Mouse (Mus musculus): ENCODE measurements around the gene Zbtb20.

The Zbtb20 gene

GRCm38 (mm10) chr16:43193631-43194239, 318.1 kb downstream of the Zbtb20 start:
- DNase-seq (ENCODE audit: low spot score in 2 of 2) = no peak

DNA sequence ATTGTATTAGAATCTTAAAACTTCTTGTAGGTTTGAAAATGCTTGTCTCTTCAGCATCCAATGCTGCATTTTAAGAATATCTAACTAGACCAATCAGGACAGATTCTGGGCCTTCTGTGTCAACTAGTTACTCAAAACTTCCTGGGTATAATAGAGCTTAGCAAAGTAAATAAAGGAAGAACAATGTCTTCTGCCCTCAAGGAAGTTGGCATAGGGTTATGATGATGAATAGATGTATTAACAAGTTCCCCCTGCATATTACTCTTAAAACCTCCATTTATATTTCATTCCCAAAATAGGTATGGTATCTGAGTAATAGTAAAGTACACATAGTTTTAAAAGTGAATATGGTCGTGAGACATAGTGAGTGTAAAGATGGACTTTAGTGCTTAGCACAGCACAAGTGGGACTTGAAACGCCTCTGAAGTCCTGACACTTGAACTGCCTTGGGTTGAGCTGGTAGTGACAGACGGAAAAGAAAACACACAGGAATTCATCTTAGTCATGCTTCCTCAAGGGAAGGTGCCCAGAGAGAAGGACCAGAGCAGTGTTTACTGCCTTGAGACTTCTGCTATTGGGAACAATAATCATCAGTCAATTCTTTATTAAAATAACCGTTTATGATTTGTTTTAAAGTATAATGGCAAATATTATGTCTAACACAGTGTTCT, 341.8 kb downstream of the Zbtb20 start:
- DNase-seq (ENCODE audit: low spot score in 2 of 2) = no peak

GRCm38 (mm10) chr16:43219367-43219766, 343.7 kb downstream of the Zbtb20 start:
- DNase-seq (ENCODE audit: low spot score in 2 of 2) = no peak

DNA sequence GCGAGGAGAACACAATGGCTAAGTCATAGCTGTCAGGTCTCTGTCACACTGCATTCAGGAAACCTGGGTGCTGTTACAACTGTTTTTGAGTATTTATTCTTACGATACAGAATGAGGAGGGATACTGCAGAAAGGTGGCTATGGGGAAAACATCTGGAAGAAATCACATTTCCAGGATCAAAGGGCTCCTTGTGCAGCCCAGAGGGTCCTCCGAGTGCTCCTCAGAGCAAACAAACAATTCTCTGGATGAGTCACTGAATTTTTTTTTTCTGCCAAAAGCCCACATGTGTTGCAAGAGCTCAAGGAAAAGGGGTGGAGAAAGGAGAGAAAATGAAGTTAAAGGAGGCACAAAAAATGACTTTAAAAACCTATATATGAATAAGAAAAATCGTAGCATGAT, 345.6 kb downstream of the Zbtb20 start:
- DNase-seq (ENCODE audit: low spot score in 2 of 2) = no peak

DNA sequence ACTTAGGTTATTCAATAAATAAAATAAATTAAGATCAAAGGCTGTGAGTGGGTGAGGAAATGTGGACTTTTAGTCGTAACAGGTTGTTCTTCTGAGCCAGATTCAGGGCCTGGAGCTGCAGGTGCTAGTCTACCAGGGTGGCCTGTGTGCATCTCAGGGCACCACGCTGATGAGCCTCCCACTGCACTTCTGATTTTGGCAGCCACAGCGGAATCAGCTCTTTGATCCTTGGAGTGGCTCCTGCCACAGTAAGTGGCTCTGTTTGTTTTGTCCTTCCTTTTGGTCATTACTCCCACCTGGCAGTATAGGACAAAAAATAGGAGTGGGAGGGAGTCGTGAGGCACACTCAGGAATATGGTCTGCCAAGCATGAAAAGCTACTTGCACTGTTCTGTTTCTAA, 354.6 kb downstream of the Zbtb20 start:
- DNase-seq (ENCODE audit: low spot score in 2 of 2) = no peak

- DNase-seq (ENCODE audit: low spot score in 2 of 2) = no peak
Observed at GRCm38 (mm10) chr16:43234249-43234648, 358.6 kb downstream of the Zbtb20 start.

DNA sequence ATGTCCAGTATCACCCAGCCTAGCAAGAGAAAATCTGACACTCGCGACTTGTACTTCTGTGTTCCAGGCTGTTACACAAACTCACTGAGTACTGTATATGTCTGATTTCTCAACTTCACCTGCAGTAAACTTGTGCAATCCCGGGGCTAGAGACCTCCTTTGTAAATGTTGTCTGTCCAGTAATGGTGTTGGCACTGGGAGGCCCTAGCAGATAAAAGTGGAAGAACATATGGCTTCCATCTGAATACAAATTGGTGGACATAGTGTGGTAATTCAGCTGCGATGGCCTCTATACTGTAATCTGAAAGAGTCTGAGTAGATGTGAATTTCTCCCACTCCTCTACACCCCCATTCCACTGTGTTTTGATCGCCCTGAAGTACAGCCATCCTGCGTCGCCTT, 359.6 kb downstream of the Zbtb20 start:
- DNase-seq (ENCODE audit: low spot score in 2 of 2) = no peak

- DNase-seq (ENCODE audit: low spot score in 2 of 2) = no peak
Observed at GRCm38 (mm10) chr16:43235721-43236159, 360.1 kb downstream of the Zbtb20 start.

DNA sequence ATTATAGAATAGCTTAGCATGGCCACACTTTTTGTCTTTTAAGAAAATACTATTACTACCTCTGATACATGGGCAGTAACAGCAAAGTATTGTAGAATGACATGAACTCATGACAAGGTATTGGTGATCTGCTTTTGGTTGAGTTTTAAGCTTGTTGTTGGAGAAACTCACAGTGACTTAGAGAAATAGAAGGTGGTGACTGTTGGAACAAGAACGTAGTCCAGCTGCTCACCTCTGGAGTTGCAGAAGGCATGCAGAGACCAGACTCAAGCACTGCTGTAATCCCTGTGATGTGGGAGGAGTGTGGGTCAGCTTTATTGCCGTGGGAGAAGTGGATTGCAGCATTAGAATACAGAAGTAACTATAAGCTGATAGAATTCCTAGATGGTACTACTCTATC, 361.9 kb downstream of the Zbtb20 start:
- DNase-seq (ENCODE audit: low spot score in 2 of 2) = no peak

DNA sequence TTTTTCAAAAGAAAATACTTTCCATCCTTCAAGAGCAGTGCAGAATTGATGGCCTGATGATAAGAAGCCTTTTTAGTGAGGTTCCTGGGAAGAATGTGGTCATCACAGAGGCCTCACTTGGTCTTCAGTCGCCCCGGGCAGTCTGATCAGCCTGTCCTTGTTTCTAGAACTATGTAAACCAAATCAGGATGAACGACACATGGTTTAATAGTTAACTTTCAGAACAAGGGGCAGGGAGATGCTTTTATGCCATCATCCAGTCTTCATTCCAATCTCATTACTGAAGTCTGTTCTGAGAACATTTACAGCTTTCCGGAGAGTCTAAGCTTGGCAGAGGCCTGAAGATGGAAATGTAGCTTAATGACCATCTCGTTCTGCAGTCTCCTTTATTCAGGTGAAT, 371.3 kb downstream of the Zbtb20 start:
- no peak for DNase-seq (ENCODE audit: low spot score in 2 of 2)

DNA sequence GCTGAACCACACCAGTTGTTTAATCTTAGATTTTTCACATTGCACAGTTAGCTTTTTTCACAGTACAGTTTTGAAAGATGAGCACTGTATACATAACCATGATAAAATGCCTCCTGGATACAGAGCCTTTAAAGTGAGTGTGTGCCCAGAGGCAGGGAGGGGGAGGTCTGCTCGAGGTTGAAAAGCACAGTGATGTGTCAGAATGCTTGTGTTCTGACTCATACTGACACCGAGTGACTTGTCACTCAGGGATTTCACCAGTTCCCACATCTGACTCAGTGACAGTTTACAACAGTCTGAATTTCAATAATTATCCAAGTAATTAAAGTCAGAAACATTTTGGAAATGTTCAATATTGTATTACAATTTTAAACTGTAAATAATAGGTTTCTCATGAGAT, 377.4 kb downstream of the Zbtb20 start:
- no peak for DNase-seq (ENCODE audit: low spot score in 2 of 2)

DNA sequence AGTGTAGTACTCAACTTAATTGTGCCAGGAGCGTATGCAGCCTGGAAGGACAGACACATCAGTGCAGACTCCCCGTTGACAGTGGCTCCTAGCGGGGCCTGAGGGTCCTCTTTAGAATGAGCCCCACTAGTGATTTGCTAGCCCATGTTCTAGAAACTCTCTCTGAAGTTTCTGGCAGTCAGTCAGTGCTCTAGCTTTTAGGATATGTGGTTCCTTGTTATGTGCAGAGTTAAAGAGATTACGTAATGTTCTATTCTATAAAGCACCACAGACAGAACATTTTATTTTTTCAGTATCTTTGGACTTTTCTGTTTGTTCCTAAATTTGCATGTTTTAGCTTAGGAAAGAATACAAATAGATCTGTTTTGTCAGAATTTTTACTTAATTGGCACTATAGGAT, 378.1 kb downstream of the Zbtb20 start:
- DNase-seq (ENCODE audit: low spot score in 2 of 2) = no peak

DNA sequence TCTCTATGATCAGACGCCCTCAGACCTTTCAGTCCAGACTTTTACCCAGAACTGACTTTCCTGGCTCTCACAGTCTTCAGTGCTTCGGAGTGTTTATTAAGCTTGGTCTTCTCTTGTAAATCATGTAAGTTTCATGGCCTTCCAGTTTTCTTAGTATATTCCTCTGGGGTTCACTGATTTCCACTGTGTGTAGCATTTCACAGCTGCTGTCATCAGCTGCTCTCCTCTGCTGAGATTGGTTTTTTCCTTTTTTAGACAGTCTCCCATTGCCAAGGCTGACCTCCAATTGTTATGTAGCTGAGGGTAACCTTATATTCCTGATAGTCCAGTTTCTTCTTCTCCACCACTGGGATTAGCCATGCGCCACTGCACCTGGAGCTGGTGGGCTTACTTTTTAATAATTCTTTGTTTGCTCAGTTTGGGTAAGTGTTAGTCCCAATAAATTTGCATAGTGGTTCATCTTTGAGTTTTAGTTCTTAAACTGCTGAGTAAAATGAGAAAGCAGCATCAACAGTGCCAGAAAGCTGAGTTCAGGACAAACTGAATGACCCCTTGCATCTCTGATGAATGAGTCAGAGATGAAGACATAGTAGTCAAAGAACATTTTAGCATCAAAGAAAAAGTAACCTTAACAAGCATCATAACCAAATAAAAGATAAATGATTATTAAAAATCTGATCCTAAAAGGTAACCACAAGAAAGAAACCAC, 380.7 kb downstream of the Zbtb20 start:
- DNase-seq (ENCODE audit: low spot score in 2 of 2) = no peak

DNA sequence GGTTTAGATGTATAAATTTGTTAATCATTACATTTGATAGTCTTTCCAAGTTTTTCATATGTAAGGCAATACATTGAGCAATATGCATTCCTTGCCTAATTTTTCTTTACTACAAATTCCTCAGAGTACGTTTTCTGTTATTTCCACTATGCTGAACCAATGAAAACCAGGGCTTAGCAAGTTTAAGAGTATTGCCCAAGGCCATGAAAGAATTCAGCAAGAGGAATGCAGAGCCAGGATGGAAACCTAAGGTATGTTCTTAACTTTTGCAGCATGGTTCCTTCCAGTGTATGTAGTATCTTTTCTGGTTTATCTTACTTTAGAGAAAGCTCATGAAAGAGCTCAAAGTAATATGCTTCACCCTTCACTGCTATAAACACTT, 381.2 kb downstream of the Zbtb20 start:
- DNase-seq (ENCODE audit: low spot score in 2 of 2) = no peak

DNA sequence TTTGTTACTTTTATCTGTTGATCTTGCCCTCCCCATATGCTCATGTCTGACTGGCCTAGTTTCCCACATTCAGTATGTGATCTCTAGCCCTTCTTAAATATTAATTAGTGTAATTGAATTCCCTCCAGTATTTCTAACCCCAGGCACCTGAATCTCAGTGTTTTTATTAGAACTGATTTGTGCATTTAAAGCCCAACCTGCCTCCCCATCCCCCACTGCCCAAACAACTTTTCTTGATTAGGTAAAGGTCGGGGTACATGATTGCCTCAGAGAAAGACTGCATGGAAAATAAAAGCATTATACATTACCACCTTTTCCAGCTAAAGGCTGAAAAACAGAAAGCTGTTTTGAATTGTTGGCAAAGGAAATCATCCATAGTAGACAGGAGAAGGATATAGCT, 383.8 kb downstream of the Zbtb20 start:
- no peak for DNase-seq (ENCODE audit: low spot score in 2 of 2)

GRCm38 (mm10) chr16:43260862-43261261, 385.2 kb downstream of the Zbtb20 start:
- no peak for DNase-seq (ENCODE audit: low spot score in 2 of 2)

DNA sequence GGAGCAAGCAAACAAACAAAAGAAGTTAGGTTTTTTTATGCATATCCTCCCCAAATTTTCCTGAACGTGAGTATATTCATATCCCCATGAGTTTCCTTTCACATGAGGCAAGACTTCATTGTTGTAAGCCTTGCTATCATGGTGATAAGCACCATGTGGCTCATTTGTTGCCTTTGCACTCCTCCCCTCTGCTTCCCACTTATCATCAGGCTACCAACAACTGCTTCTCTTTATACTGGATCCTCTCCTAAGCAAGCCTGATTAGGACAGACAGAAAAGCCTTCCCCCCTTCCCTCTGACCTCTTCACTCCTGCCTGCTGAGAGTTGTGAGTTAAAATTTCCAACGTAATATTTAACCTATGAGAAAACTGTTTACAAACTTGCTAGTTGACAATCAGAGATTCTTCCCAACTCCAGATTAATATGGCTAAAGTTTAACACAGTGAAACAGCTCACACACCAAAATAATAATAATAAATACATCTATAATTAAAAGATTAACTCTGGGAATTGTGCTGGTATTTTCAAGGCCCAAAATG, 398.4 kb downstream of the Zbtb20 start:
- DNase-seq (ENCODE audit: low spot score in 2 of 2) = no peak

GRCm38 (mm10) chr16:43276764-43277163, 401.1 kb downstream of the Zbtb20 start:
- no peak for DNase-seq (ENCODE audit: low spot score in 2 of 2)

DNA sequence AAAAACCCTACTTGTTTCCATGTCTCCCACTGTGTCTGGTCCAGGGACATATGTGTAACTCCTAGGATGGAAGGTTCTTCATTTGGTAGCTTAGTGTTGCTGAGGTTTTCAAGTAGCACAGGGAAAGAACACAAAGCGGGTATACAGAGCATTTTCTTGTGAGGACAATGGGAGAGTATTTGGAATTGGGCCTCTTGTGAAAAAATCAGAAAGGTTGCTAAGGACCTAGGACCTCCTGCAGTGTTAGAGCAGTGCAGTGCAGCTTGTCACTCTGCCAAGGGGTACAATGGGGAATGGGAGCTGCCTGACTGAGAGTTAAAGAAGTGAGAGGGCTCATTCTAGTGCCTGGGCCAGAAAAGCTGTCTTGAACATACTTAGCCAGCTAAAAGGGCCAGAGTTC, 410.6 kb downstream of the Zbtb20 start:
- no peak for DNase-seq (ENCODE audit: low spot score in 2 of 2)

DNA sequence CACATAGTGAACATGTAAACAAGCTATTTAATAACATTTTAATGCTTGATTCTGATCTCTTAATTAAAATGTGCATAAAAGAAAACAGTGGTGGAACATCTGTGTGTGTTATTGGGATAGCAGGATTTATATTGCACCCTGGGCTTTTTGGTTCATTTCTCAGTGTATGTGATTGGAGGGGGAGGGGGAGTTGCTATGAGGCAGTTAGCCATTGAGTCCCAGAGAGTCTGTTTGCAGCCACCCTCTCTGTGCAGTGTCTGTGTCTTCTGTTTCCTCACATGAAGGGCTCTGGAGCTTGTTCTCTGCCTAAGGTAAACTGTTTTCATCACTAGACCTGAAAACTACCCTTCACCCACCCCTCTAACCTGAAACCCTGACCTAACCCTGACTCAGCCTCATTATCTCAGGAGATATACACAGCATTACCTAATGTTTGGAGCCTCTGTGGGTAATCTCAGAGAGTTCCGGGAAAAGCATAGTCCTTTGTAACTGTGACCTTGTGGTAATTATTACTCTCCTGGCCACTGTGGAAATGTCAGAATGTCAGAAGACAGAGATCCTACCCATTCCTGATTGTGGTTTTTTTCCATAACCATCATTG, 411.2 kb downstream of the Zbtb20 start:
- no peak for DNase-seq (ENCODE audit: low spot score in 2 of 2)

DNA sequence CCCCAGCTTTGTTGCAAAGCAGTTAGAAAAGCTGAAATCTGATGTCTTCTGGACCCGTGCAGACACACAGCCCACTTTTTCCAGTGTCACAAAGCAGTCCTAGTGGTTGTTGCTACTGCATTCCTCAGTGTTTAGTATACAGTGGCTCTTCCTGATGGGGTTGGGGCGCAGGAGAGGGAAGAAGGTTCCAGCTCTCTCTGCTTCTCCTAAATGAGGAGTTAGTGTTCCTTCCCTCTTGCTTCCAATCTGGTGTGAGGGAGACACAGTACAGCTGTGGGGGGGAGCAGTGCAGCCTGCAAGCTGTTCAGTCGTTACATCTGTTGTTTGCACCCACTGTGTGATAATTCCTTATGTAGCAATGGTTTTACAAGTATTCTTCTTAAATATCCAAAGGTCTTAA, 415.7 kb downstream of the Zbtb20 start:
- no peak for DNase-seq (ENCODE audit: low spot score in 2 of 2)

GRCm38 (mm10) chr16:43297953-43298596, 422.4 kb downstream of the Zbtb20 start:
- DNase-seq (ENCODE audit: low spot score in 2 of 2) = no peak

All from spleen, postnatal 10 days (tissue).